Mouse (Mus musculus): Measurements from ENCODE around the gene 4933430I17Rik.

- no peak for TF ChIP-seq CTCF (IDR thresholded peaks at IDR 0.05; ENCODE audit: low read depth, low read length)
- no peak for TF ChIP-seq GATA1 (IDR thresholded peaks at IDR 0.05; ENCODE audit: borderline replicate concordance, low read length)
- no peak for TF ChIP-seq TAL1 (conservative IDR thresholded peaks at IDR 0.05; ENCODE audit: low read depth, low read length)
Observed at GRCm38 (mm10) chr4:62517538-62518415, 7.4 kb upstream of the 4933430I17Rik start.
